Mouse (Mus musculus) erythroid progenitor cell, adult 5-6 weeks (primary cell): ENCODE data around the gene Tex9. TPM values are rescaled to one million over a fixed set of nuclear protein-coding genes. Genes with fewer than 3 reads are reported as not detected.

Experiments
- ATAC-seq: replicated peaks from 2 replicates; pipeline ENCODE4 v1.8.0; 2016; ENCODE audit warnings: moderate number of reproducible peaks, mild to moderate bottlenecking, moderate TSS enrichment, inconsistent platforms; ENCODE audit not compliant: poor library complexity, low FRiP score, severe bottlenecking
- total RNA-seq, 2 experiments: library from RNA; stranded (forward) in 1 of 2; stranded (reverse) in 1 of 2; fragments of 150-400 nt in 1 of 2; fragments of 186-747, 209-891 nt in 1 of 2; gene quantifications; 2 replicates each; pipeline versions ENCODE4 v1.2.3 to v1.2.4; 2015 to 2017; ENCODE audit warnings: low replicate concordance in 2 of 2

Gene Tex9
- total RNA-seq (2015; ENCODE audit: low replicate concordance) = 25.9 and 51.1 TPM in 2 replicates
- 58.1 and 61.0 TPM in 2 replicates for total RNA-seq (2017; ENCODE audit: low replicate concordance)

DNA sequence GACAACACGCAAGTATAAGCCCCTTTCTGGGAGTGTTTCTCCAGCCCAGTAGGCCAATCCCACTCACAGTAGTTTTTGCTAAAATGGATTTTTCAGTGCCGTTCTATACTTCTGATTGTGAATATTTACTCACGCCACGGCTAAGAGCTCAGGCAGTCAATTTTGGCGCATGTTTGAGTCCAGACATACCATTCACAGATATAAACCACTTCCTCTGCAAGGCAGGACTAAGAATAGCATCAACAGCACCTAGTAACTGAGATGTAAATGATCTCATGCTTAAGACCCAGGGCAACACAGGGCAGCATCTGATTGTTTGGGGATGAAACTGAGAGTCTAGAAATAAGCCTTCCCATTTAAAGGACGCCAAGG is at the start of gene Tex9:
Gene Tex9 (minus strand): TSS at position 19 of the 372 bp plus-strand sequence.
- ATAC-seq = peak; percentile 47

DNA sequence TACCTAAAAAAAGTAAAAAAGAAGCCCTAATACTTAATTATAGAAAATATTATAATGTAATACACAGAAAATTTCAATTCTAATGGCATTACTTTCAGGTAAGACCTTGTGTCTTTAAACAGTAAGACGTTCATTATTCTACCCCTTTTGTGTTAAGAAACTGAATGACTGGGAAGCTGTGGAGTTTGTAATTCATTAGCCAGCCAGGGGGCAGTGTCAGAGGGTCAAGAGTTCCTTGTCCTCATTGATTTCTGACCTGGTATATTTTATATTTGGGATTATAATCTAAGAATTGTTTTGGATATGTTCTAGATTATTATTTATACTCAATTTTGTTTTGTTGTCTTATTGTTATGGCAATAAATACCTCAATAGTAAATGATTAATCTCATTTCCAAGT is 45.1 kb upstream of the Tex9 start:
- ATAC-seq = no peak

DNA sequence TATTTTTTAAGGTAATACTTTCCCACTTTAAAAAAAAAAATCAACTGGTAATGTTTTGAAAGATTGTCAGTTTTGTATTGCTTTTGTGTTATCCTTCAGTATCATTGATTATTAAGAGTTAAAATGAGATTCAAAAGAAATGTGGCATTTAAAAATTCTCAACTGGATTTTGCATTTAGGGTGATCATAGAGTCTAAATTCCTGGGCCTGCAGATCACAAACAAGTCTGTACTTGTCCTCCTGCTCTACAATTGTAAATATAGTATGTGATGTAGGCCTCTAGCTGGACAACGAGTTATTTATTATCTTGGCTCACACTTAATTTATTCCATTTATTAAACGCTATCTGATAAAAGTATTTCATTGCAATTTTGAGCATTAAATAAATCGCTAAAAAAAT is 43.4 kb upstream of the Tex9 start:
- no peak for ATAC-seq

DNA sequence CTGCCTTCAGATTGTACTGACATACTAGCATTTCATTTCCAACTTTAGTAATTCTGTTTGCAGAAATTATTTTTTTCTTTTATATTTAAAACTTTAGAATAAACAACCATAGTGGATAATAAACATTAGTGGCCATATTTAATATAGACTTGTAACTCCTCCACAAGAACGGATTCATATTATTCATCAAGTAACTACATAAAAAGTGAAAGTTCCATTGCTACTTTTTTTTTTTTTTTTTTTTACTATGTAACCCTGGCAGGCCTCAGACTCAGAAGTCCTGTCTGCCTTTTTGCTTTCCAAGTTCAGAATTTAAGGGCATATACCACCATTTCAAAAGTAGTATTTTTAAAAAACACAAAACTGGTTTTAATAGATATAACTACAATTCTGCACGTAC is 43.0 kb upstream of the Tex9 start:
- no peak for ATAC-seq

DNA sequence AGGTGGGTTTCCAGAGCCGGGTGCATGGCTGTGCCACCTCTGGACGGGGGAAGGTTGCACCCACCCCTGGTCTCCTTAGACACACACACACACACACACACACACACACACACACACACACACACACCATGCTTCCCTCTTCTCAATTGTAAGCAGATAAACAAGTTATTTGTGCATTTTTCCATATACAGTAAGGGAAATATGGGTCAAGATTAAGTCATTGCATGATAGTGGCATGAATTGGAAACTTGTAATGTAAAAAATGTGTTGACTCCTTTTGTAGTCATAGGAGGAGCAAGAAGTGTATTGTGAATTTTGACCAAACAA is 41.0 kb upstream of the Tex9 start:
- ATAC-seq = no peak

DNA sequence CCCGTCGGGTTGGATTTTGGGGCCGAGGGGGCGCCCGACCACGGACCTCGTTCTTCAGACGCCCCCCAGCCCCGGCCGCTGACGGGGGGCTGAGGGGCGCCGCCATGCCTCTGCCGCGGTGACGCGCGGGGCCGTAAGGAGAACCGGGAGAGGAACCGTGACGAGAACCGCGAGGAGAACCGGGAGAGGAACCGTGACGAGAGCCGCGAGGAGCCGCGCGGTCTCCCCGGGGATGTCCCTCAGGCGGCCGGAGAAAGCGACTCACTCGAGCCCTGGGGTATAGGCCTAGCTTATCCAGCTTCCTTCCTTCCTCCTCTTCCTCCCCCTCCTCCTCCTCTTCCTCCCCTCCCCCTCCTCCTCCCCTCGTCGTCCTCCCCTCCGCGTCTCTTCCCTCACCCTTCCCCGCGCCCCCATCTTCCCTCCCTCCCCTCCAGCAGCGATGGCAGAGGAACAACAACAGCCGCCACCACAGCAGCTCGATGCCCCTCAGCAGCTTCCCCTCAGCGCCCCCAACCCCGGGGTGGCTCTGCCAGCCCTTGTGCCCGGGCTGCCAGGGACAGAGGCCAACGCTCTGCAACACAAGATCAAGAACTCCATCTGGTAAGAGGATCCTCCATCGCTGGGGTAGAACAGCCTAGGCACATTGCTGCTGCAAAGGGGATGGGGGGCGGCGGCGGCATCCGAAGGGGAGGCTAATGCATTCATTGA is 40.5 kb upstream of the Tex9 start:
- peak; percentile 44 for ATAC-seq

DNA sequence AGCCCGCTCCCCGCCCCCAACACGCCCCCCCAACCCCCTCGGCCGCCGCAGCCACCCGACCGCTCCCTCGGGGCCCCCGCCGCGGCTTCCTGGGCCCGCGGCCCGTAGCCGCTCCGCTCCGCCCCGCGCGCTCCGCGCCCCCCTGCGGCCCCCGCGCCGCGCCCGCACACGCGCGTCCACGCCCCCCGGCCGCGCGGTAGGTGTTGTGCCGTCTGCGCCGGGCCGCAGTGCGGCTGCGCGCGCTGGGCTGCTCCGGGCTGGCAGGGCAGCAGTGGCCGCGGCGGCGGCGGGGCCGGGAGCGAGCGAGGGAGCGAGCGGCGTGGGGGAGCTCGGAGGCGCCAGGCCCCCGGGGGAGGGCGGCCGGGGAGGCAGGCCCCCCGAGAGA is 40.0 kb upstream of the Tex9 start, which contains the start of gene Rfx7:
Gene Rfx7 (plus strand): TSS at position 245 of the 385 bp plus-strand sequence.
- ATAC-seq = peak; percentile 63

DNA sequence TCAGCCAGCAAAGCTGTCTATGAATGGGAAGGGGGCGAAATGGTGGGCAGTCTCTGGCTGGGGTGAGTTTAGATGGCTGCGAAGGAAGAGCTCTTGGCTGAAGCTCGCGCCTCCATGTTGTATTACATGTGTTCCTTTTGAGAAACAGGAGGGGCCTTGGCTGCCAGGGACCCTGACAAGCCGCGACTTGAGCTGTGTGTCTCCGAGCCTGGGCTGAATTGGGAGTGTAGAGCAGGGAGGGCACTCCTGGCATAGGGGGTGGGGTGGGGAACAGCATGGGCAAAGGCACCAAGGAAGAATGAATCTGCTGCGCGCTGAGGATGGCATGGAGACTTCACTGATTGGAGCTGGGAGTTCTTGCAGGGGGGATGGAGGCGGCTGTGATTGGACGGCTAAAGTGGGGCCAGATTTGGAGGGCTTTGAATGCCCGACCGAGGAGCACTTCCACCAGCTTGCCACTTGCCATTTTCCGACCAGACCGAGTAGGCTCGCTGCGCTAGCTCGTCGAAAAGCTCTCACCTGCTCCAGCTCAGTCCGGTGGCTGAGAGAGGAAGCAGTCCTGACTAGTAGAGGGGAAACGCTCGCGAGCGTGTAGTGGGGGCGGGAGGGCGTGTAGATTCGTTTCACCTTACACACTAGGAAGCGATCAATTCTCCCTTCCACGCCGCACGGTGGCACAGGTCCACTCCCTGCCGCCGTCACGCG is 39.4 kb upstream of the Tex9 start:
- ATAC-seq = no peak

DNA sequence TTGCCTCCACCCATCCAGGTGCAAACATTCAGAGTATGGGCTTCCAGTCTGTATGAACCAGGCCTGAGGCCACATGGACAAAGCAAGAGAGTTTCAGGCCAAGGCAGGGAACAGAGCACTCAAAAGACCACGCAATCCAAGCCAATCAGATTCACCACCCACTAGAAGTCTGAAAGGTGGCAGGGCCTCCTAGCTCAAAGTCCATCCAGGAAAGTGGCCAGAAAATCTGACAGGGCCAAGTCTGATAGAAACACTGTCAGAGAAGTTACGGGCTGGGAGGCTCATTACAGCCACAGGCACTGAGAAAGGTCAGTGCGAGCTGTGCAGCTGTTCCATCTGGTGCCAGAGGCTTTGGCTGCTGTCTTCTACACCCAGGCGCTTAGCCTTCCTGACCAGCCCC is 38.8 kb upstream of the Tex9 start:
- no peak for ATAC-seq

DNA sequence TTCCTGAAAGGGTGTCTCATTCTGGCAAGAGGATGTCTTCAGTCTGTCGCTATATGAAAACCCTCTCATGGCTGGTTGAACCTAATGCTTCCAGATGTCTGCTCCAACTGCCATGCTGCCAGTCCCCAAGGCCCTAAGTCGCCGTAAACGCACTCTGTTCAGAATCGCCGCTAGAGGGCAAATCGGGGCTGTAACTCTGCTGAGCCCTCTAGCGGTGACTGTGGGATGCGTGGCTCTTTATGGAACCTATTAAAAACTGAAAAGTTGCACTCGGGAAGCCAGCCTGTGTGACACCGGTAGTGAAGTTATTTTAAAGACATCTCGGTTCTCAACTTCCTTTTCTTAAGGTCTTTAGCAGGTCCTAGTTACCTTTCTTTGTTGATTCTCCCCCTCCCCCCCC is 38.2 kb upstream of the Tex9 start:
- peak; percentile 85 for ATAC-seq

DNA sequence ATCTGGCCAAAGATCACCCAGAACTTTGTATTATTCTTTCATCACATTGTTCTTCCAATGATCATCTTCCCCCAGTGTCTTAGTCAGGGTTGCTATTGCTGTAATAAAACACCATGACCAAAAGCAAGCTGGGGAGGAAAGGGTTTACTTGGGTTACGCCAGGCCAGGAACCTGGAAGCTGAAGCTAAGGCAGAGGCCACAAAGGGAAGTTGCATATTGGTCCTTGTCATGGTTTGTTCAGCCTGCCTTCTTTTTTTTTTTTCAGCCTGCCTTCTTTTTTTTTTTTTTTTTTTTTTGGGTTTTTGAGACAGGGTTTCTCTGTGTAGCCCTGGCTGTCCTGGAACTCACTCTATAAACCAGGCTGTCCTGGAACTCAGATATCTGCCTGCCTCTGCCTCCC is 34.1 kb upstream of the Tex9 start:
- ATAC-seq = no peak

DNA sequence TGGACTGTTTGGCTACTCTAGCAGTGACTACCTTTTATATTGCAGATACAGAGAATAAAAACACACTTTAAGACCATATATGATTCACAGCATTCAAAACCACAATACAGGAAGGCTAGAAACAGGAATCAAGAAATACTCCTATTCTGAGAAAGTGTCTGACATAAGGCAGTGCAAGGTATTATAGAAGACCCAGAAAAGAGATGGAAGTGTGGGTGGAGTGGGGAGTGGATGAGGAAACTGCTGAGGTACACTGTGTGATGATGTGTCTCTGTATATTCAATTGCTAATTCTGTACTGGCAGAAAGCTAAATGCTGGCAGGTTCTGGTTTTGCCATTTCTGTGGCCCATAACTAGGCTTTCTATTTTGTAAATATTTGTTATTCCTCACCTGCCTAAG is 28.8 kb upstream of the Tex9 start:
- ATAC-seq = no peak

DNA sequence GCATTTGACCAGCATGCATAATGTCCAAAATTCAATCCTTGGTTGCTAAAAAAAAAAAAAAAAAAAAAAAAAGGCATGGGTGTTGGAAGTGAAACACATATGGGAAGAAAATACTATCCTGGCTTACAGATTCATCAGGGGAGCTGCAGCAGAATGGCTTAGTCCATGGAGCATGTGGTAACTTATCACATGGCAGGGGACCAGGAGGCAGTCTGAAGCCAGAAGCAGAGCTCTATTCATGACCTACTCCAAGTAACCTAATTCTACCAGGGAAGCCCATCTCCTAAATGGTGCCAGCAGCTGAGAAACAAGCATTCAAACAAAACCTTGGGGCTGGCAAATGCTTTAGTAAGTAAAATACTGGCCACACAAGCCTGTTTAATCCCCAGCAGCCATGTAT is 27.2 kb upstream of the Tex9 start:
- ATAC-seq = no peak

DNA sequence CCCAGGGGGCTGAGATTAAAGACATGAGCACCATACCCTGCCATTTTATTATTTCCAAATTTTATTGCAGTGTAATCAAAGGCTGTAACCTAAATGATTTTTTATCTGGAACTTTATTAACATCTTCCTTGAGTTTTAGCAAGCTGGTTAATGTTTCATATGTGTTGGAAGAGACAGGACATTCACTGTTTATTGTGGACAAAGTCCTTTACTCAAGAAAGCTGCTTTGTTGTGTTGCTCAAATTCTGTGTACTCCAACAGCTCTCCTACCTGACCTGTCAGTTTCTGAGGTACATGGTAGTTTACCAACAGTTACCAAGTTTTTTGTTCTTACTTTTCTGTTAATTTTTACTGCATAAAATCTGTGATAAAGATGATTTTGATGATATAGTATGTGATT is 23.4 kb upstream of the Tex9 start:
- ATAC-seq = no peak

DNA sequence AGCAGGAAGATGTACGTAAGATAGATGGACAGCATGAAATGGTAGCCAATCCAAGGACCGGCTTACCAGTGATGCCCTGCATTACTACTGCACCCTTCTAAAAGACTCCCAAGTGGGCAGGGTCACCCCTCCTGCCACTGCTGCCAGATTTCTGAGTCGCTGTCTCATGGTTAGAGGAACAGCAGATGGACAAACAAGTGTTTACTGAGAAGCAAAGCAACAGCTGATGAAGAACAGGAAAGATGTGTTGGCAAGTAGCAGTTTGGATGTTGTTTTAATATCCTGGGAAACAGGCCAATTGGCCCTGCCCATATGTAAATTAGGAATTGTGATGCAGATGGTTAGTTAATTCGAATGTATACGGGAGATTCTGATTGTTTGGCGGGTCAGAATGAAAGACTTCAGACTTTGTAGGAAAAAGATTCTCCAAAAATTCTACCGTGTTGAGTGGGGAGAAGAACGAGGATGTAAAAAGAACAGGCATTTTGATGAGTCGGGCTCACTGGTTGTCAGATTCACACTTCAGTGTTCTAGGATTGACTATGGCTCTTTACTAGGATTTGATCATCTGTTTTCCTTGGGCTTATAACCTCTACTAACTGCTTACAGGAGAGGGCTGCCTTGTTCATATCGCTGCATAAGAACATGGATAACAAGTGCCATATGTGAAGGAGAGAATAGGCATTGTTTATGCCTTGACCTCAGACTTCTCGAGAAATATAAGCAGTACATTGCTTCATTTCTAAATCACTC is 20.4 kb upstream of the Tex9 start:
- ATAC-seq = no peak

DNA sequence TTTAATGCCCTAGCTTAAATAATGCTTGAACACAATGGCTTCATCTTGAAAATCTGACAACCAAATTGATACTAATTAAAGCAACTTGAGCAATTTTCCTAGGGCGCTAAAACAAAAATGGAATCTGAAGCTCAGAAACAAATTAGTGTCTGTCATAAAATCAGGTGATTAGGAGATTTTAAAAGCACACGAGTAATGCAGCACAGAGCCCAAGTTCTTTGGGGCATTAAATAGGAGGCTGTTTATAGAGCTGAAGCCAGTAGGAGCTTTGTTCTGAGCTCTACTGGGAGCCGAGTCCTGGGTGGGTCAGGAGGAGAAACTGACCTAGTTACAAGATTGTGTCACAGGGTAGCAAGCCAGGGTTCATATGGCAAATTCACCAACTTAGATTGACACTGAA is 5.2 kb upstream of the Tex9 start:
- ATAC-seq = no peak

DNA sequence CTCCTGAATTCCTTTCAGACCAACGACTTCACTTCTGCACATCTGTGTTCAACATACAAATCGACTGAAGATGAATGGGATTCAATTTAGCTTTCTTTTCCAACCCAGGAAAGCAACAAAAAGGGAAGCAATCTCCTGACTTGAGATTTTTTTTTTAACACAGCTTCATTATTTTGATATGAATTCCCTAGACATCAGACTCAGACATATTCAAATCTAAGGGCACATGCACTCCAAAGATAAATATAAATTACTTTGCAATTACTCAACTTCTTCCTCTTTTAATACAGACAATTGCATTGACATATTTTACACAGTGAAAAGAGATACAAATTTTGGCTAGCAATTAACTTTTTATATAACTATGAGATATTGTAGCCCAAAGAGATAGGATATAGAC is 4.7 kb upstream of the Tex9 start:
- no peak for ATAC-seq

DNA sequence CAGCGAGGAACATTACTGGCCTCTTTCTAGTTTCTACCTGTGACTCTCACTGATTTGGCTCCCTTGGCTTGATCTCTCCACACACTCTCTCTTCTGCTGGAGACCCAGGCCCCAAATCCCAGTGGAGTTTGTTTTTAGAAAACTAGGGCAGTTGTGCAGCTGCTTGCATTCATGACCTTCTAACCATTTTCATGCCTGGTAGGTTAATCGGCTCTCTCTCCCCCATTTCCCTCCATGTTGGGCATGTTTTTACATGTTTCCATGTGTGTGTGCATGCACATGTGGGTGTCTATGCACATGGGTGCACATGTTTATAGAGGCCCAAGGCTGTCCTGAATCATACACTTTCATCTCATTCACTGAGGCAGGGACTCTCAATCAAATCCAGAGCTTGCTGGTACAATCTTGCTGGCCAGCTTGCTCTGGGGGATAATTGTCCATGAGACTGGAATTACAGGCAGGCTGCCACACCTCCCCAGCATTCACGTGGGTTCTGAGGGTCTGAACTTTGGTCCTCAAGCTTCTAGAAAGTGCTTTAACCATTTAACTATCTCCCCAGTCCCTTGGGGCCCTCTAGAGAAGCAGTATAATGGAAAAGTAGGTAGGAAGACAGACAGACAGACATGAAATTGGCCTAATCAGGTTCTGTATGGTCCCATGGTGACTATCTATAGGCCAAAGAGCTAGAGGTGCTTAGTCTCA is 2.1 kb upstream of the Tex9 start:
- ATAC-seq = no peak

DNA sequence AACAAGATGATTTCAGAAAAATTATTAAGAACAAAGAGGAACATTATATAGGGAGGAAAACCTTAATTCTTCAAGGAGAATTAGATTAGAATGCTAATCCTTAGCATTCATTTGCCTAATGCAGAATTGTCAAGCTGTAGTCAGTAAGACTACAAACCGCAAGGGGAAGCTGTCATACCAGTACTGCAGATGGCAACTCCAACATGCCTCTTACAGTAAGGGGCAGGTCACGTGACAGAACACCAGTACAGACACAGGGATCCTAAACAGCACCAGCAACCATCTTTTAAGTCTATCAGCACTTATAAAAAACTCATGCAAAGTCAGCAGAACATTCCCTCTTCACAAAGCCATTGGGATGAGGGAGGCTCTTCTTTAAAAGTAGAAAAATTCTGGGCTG is 1.5 kb upstream of the Tex9 start:
- ATAC-seq = no peak

DNA sequence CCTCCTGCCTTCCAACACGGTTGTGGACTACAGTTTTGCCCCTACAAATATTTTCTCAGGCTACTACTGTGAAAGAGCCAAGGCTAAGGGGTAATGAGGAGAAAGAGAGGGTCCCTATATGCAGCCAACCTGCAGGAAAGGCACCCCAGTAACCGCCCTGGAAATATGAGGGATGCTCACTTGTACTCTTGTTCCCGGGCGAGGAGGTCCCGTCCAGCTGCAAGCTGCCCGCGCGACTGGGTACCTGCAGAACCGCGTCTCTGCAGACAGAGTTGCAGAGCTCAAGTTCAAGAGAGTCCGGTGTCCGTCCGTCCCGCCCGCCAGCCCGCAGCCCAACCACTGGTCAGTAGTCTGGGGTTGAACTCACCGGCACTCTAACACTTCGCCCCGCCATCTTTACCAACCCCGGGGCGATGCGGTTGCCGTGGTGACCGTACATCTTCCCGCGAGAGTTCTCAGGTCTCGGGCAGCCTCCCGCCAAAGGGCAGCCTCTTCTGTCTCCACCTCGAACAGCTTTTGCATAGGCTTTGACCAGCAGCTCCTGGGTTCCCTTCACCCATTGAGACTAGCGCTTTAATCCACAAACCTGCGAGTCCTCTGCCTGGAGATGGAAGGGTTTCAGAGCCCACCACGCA is 336 bp downstream of the Tex9 start:
- ATAC-seq = peak; percentile 97
